Mouse (Mus musculus) G1E-ER4 (cell line): ENCODE measurements around the gene Tnni2. TPM values are rescaled to one million over a fixed set of nuclear protein-coding genes. Genes with fewer than 3 reads are reported as not detected.

ENCODE experiments used
- GATA1 ChIP-seq: IDR thresholded peaks from one replicate; pipeline ENCODE4 v1.8.0; 2012; ENCODE audit warnings: low read length, inconsistent platforms
- polyA plus RNA-seq: library from polyadenylated mRNA; stranded (reverse); fragments of >175 nt; gene quantifications from 2 replicates; pipeline ENCODE4 v1.2.3, GENCODE M21; 2012

Gene Tnni2
- polyA plus RNA-seq, 1 experiment = not detected

GRCm38 (mm10) chr7:142482256-142482609 is 40.6 kb downstream of the Tnni2 start:
- no peak for TF ChIP-seq GATA1

DNA sequence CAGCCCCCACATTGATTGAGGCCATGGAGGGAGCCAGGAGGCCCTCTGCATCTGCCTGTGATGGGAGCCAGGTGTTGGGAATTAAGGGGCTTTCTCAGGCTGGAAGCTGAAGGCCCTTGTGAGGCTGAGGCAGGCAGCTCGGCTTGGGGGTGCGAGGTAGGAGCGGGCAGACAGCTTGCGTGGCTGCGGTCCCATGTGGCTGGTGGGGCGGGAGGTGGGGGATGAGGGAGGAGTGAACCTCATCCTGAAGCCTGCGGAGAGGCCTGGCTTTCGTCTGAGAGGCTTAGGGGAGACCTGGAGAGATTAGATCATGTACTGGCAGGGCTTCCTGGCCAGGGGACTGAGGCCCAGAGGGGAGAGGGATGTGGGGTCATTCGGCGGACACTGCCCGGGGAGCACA is 41.5 kb downstream of the Tnni2 start:
- TF ChIP-seq GATA1 = no peak

DNA sequence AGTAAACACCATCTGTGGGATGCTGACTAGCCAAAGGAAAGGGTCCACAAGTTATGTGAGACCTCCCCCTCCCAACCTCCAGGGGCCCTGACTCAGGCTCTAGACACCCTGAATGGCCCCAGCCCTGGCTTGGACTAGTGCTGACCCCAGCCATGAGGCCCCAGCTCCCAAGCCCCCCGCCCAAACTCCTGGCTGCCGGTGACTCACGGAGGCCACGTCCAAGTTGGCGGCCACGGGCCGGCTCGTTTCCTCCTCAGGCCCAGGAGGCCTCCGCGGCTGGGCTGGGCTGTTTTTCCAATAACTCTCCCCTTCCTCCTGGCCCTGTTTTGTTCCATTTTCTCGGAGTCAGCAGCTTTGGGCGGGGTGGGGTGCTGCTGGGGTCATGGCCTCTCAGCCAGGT is 43.2 kb downstream of the Tnni2 start:
- no peak for TF ChIP-seq GATA1

DNA sequence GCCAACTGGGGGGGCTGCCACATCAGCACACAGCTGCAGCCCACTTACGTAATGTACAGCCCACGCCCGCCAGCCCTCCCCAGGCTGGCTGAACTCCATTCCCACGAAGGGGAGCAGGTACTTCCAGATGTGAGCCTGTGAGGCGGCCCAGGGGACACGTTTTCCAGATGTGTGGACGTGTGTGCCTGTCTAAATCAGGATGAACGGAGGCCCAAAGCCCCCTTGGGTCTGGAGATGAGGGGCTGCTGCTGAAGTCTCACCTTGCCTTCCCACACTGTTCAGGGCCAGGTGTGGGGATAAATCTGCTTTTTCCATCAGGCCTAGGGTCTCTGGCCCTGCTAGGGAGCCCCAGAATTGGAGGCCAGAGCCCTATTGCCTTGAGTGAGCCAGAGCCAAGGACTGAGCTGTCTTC is 45.1 kb downstream of the Tnni2 start:
- TF ChIP-seq GATA1 = no peak

DNA sequence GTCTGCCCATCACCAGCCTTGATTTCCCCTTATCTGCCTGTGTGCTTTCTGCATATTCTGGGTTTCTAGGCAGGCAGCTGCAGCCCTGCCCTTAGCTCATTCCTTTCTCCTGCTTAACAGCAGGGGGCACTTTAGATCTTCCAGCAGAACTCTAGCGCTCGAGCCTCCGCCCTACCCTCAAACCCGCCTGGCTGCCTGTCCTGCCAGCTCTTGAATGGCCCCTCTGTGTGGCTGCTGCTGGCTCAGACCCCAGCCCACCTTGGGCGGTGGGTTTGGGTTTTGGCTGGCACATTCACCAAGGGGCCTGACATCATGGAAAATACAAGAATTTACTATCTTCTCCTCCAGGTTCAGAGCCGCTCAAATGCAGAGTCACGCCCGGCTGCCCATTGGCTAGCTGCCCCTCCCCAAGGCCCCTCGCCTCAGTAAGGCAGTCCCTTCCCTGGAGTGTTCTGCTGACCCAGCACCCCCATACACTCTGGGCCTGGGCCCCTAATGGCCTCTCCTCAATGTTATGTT is 45.8 kb downstream of the Tnni2 start:
- TF ChIP-seq GATA1 = no peak

DNA sequence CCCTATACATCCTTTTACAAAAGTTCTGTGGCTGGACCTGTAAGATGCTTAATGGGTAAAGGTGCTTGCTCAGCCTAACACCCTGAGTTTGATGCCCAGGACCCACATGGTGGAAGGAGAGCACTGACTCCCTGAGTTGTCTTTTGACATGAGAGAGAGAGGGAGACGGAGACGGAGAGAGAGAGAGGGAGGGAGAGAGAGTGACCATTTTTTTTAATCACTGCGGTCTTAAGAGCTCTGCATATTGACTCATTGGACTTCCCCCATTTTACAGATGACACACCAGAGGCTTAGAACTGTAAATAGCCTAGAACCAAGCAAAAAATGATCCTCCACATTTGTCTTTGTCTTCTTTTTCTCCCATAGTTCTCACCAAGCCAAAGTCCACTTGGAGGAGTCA is 46.4 kb downstream of the Tnni2 start:
- no peak for TF ChIP-seq GATA1

GRCm38 (mm10) chr7:142493535-142493934 is 51.9 kb downstream of the Tnni2 start:
- TF ChIP-seq GATA1 = no peak

Other genes with a start within 250 kb of the Tnni2 start
- not detected in 2 replicates for gene Krtap5-3, start 240.4 kb upstream of the Tnni2 start, polyA plus RNA-seq
- gene Gm7579, start 229.9 kb upstream of the Tnni2 start, polyA plus RNA-seq = not detected in 2 replicates
- gene Krtap5-5, start 211.8 kb upstream of the Tnni2 start, polyA plus RNA-seq = not detected in 2 replicates
- gene Gm40460, start 200.7 kb upstream of the Tnni2 start, polyA plus RNA-seq = not detected in 2 replicates
- not detected in 2 replicates for gene Gm2431, start 183.5 kb upstream of the Tnni2 start, polyA plus RNA-seq
- gene Gm4559, start 167.4 kb upstream of the Tnni2 start, polyA plus RNA-seq = not detected in 2 replicates
- not detected in 2 replicates for gene Krtap5-1, start 144.7 kb upstream of the Tnni2 start, polyA plus RNA-seq
- gene Krtap5-4, start 138.3 kb upstream of the Tnni2 start, polyA plus RNA-seq = not detected in 2 replicates
- gene Ifitm10, start 68.1 kb upstream of the Tnni2 start, polyA plus RNA-seq = 0.06 TPM in 1 of 2 replicates, not detected in the other
- gene Gm49369, start 59.1 kb upstream of the Tnni2 start, polyA plus RNA-seq = 24.2 and 26.1 TPM in 2 replicates
- 33.0 and 46.6 TPM in 2 replicates for gene Ctsd, start 53.8 kb upstream of the Tnni2 start, polyA plus RNA-seq
- gene Syt8, start 7.0 kb upstream of the Tnni2 start, polyA plus RNA-seq = not detected in 2 replicates
- not detected in 2 replicates for gene Lsp1, start 19.0 kb downstream of the Tnni2 start, polyA plus RNA-seq
- gene Tnnt3, start 57.0 kb downstream of the Tnni2 start, polyA plus RNA-seq = not detected in 2 replicates
- 11.7 and 37.4 TPM in 2 replicates for gene Mrpl23, start 90.9 kb downstream of the Tnni2 start, polyA plus RNA-seq
- gene Igf2, start 225.0 kb downstream of the Tnni2 start, polyA plus RNA-seq = not detected in 2 replicates
- not detected in 2 replicates for gene Gm49394, start 228.1 kb downstream of the Tnni2 start, polyA plus RNA-seq